Mouse (Mus musculus): ENCODE measurements at regions not wholly inside any gene's neighbourhood (a gene's known extent, or its start where the extent isn't known, plus 50 kb on each side); places are given as distances from the start of the nearest gene placed in this dataset.

GRCm38 (mm10) chr8:50916733-50917113, 2073.0 kb upstream of the Tenm3 start:
- no peak for TF ChIP-seq CTCF (IDR thresholded peaks at IDR 0.05; ENCODE audit: low read depth)
- TF ChIP-seq EP300 (IDR thresholded peaks at IDR 0.05; ENCODE audit: low read depth) = no peak
